Mouse (Mus musculus): Measurements from ENCODE around the gene Ncan.
"Not testable (repeated sequence)": the region's sequence is repeated elsewhere in the genome, so short reads cannot be mapped to it uniquely, and the experiment has no call there.

The Ncan gene

DNA sequence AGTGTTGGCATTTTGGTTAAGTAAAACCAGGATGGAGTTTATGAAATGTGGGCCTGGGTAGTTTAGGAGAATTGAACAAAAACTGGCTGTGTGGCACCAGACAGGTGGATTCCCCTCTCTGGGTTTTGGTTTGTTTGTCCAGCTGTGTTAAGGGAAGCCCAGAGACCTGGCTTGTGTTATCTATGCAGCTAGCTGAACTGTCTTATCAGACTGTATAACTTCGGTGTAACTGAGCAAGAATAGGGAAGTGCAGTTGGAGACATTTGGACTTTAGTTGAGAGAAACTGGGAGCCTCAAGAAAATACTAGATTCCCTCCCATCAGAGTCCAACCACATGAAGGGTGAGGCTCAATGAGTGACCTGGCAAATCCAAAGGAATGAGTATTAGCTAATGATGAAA is 47.0 kb downstream of the Ncan start:
- DNase-seq, result no peak

DNA sequence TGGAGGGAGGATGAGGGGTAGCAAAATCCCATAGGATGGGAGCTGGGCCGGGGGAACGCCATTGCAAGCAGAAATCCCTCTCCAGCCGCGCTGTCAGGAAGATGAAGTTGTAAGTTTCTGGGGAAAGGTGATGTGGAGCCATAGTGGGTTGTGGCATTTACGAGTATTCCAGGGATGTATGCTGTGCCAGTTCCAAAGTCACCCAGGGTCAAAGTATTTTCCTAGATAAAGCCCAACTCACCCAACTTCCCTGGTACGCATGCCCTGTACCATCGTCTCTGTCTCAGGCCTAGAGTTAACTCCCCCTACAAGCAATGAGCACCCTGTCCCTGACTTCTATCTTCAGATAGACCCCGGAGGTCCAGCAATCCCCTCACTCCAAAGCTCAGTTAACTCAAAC is 47.6 kb downstream of the Ncan start:
- DNase-seq, result no peak

GRCm38 (mm10) chr8:70072441-70073069 is 48.1 kb downstream of the Ncan start, which contains the start of gene Tm6sf2:
Gene Tm6sf2 (plus strand): TSS chr8:70072924.
- DNase-seq, result peak; percentile 42

DNA sequence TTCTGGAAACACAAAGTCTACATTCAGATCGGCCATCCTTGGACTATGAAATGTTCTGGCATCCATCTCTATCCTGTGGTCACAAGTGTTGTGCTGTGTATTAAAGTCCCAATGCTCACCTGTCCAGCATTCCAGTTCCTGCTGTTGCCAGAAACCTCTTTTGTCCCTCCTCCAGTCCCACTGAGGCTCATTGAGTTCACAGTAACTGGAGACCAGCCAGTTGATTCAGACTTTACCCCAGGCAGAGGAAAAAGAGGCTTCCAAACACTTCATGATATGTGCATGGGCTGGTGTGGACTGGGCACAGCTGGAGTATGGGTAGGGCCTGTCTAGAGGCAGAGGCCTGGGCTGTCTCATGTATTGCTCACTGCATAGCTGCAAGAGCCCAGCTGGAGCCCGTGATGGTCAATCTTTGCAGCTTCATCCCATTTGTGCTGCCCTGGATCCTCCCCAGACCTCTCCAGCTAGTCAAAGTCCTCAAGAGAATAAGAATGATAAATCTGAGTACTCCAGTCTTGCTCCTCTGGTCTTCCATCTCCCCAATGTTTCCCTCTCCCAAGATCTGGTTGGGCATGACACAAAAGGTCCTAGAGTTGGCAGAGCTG is 48.7 kb downstream of the Ncan start:
- DNase-seq, result no peak

DNA sequence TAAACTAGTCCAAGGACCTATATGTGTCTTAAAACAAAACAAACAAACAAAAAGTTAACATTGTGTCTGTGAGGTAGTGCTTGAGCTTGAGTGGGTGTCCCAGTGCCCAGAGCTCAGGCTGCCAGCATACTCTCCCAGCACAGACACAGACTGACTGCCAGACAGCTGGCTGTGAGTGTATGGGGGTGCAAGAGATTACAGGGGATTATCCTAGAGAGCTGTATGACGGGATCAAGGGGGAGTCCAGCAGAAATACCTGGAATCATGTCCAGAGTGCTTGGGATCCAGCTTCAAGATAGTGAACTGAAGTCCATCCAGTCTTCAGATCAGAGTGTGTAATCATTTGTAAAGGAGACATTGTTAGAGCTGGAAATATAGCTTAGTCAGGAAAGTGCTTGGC is 63.0 kb downstream of the Ncan start:
- no peak for DNase-seq

GRCm38 (mm10) chr8:70050434-70050833 is 70.2 kb downstream of the Ncan start:
- not testable (repeated sequence) for DNase-seq

DNA sequence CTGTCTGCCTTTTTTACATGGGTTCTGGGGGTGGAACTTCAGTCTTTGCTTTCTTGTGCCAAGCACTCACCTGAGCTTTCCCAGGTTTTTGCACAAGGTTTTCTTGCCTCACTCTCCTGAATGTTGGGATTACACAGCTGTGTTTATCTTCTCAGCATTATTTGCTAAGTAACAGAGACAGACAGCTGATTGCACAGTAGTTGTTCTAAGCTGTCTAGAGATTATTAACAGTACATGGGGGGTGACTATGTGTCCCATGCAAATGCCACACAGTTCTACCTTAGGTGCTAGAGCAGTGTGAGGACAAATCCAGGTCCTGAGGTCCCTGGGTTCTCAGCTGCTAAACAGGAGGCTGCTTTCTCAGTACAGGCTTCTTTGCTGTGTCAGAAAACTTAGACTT is 71.0 kb downstream of the Ncan start:
- DNase-seq, result no peak

GRCm38 (mm10) chr8:70043996-70044395 is 76.7 kb downstream of the Ncan start:
- no peak for DNase-seq
